Mouse (Mus musculus): ENCODE results near the gene Filip1l. TPM values are rescaled to one million over a fixed set of nuclear protein-coding genes. Genes with fewer than 3 reads are reported as not detected.
A peak's percentile ranks its signal among the peaks of the same experiment; 100 is the strongest.

Gene Filip1l
- polyA plus RNA-seq, 1 experiment from 2014 or later, result 1.8 TPM

- H3K4me1 ChIP-seq (ENCODE audit: control insufficient read depth, insufficient read depth, low read length), result no peaks in the 10 kb centered on the region
- H3K9ac ChIP-seq (replicated peaks; ENCODE audit: low read depth, low read length), result no peak overlapping the region
- H3K27ac ChIP-seq (ENCODE audit: low read depth, low read length), result no peak overlapping the region
- no peak overlapping the region for H3K4me2 ChIP-seq (ENCODE audit: low read depth, low read length)
- no peaks in the 10 kb centered on the region for H3K27me3 ChIP-seq (ENCODE audit: control insufficient read depth, insufficient read depth, low read length)
- WGBS, result 84% methylated on average over 1 of the region's 1 CpGs
- no peaks in the 10 kb centered on the region for H3K9me3 ChIP-seq (ENCODE audit: control insufficient read depth, low read length)
- H3K36me3 ChIP-seq (ENCODE audit: control insufficient read depth, insufficient read depth, low read length), result no peaks in the 10 kb centered on the region
- H3K4me3 ChIP-seq (ENCODE audit: low read depth, low read length), result no peak overlapping the region
- ATAC-seq (ENCODE audit: low read depth), result no peak
Observed at GRCm38 (mm10) chr16:57577519-57577918, 224.6 kb downstream of the Filip1l start.

- Histone ChIP-seq H3K9ac (replicated peaks; ENCODE audit: low read depth, low read length) (no peak overlapping the region), H3K4me3 (ENCODE audit: low read depth, low read length) (no peak overlapping the region), H3K4me2 (ENCODE audit: low read depth, low read length) (no peak overlapping the region), H3K27me3 (ENCODE audit: control insufficient read depth, insufficient read depth, low read length) (no peaks in the 10 kb centered on the region), H3K27ac (ENCODE audit: low read depth, low read length) (no peak overlapping the region), H3K9me3 (ENCODE audit: control insufficient read depth, low read length) (no peaks in the 10 kb centered on the region), H3K4me1 (ENCODE audit: control insufficient read depth, insufficient read depth, low read length) (no peaks in the 10 kb centered on the region), H3K36me3 (ENCODE audit: control insufficient read depth, insufficient read depth, low read length) (no peaks in the 10 kb centered on the region)
- no peak for ATAC-seq (ENCODE audit: low read depth)
- WGBS, result 81% methylated on average over 7 of the region's 7 CpGs
Observed at GRCm38 (mm10) chr16:57580041-57580440, 227.1 kb downstream of the Filip1l start.

- Histone ChIP-seq H3K9ac (replicated peaks; ENCODE audit: low read depth, low read length) (no peak overlapping the region), H3K27ac (ENCODE audit: low read depth, low read length) (no peak overlapping the region), H3K4me2 (ENCODE audit: low read depth, low read length) (no peak overlapping the region), H3K4me3 (ENCODE audit: low read depth, low read length) (no peak overlapping the region), H3K36me3 (ENCODE audit: control insufficient read depth, insufficient read depth, low read length) (no peaks in the 10 kb centered on the region), H3K9me3 (ENCODE audit: control insufficient read depth, low read length) (no peaks in the 10 kb centered on the region), H3K27me3 (ENCODE audit: control insufficient read depth, insufficient read depth, low read length) (no peaks in the 10 kb centered on the region), H3K4me1 (ENCODE audit: control insufficient read depth, insufficient read depth, low read length) (no peaks in the 10 kb centered on the region)
- ATAC-seq (ENCODE audit: low read depth), result no peak
- WGBS, result 82% methylated on average over 2 of the region's 2 CpGs
Observed at GRCm38 (mm10) chr16:57582008-57582407, 229.1 kb downstream of the Filip1l start.

GRCm38 (mm10) chr16:57585201-57585600 is 232.3 kb downstream of the Filip1l start:
- no peak overlapping the region for H3K4me2 ChIP-seq (ENCODE audit: low read depth, low read length)
- ATAC-seq (ENCODE audit: low read depth), result no peak
- no peak overlapping the region for H3K27ac ChIP-seq (ENCODE audit: low read depth, low read length)
- 57% methylated on average over 3 of the region's 3 CpGs for WGBS
- no peak overlapping the region for H3K9ac ChIP-seq (replicated peaks; ENCODE audit: low read depth, low read length)
- no peak overlapping the region for H3K4me3 ChIP-seq (ENCODE audit: low read depth, low read length)
- no peaks in the 10 kb centered on the region for H3K9me3 ChIP-seq (ENCODE audit: control insufficient read depth, low read length)
- H3K36me3 ChIP-seq (ENCODE audit: control insufficient read depth, insufficient read depth, low read length), result no peaks in the 10 kb centered on the region
- H3K27me3 ChIP-seq (ENCODE audit: control insufficient read depth, insufficient read depth, low read length), result no peaks in the 10 kb centered on the region
- H3K4me1 ChIP-seq (ENCODE audit: control insufficient read depth, insufficient read depth, low read length), result no peaks in the 10 kb centered on the region

- H3K4me3 ChIP-seq (ENCODE audit: low read depth, low read length), result no peak overlapping the region
- no peaks in the 10 kb centered on the region for H3K9me3 ChIP-seq (ENCODE audit: control insufficient read depth, low read length)
- WGBS, result 45% methylated on average over 7 of the region's 7 CpGs
- no peaks in the 10 kb centered on the region for H3K36me3 ChIP-seq (ENCODE audit: control insufficient read depth, insufficient read depth, low read length)
- no peak overlapping the region for H3K4me2 ChIP-seq (ENCODE audit: low read depth, low read length)
- H3K9ac ChIP-seq (replicated peaks; ENCODE audit: low read depth, low read length), result no peak overlapping the region
- H3K27me3 ChIP-seq (ENCODE audit: control insufficient read depth, insufficient read depth, low read length), result no peaks in the 10 kb centered on the region
- ATAC-seq (ENCODE audit: low read depth), result peak; percentile 46; the same call in 1 of the 2 replicates
- no peaks in the 10 kb centered on the region for H3K4me1 ChIP-seq (ENCODE audit: control insufficient read depth, insufficient read depth, low read length)
- no peak overlapping the region for H3K27ac ChIP-seq (ENCODE audit: low read depth, low read length)
Observed at GRCm38 (mm10) chr16:57593422-57594157, 240.7 kb downstream of the Filip1l start.

GRCm38 (mm10) chr16:57597295-57597957 is 244.5 kb downstream of the Filip1l start:
- H3K4me3 ChIP-seq (ENCODE audit: low read depth, low read length), result no peak overlapping the region
- H3K27me3 ChIP-seq (ENCODE audit: control insufficient read depth, insufficient read depth, low read length), result no peaks in the 10 kb centered on the region
- H3K36me3 ChIP-seq (ENCODE audit: control insufficient read depth, insufficient read depth, low read length), result no peaks in the 10 kb centered on the region
- H3K4me2 ChIP-seq (ENCODE audit: low read depth, low read length), result no peak overlapping the region
- no peaks in the 10 kb centered on the region for H3K9me3 ChIP-seq (ENCODE audit: control insufficient read depth, low read length)
- no peak overlapping the region for H3K27ac ChIP-seq (ENCODE audit: low read depth, low read length)
- no peaks in the 10 kb centered on the region for H3K4me1 ChIP-seq (ENCODE audit: control insufficient read depth, insufficient read depth, low read length)
- 91% methylated on average over 4 of the region's 4 CpGs for WGBS
- ATAC-seq (ENCODE audit: low read depth), result no peak
- H3K9ac ChIP-seq (replicated peaks; ENCODE audit: low read depth, low read length), result no peak overlapping the region

GRCm38 (mm10) chr16:57601031-57601430 is 248.1 kb downstream of the Filip1l start:
- Histone ChIP-seq H3K27me3 (ENCODE audit: control insufficient read depth, insufficient read depth, low read length) (no peaks in the 10 kb centered on the region), H3K36me3 (ENCODE audit: control insufficient read depth, insufficient read depth, low read length) (no peaks in the 10 kb centered on the region), H3K27ac (ENCODE audit: low read depth, low read length) (no peak overlapping the region), H3K9ac (replicated peaks; ENCODE audit: low read depth, low read length) (no peak overlapping the region), H3K4me3 (ENCODE audit: low read depth, low read length) (no peak overlapping the region), H3K9me3 (ENCODE audit: control insufficient read depth, low read length) (no peaks in the 10 kb centered on the region), H3K4me1 (ENCODE audit: control insufficient read depth, insufficient read depth, low read length) (no peaks in the 10 kb centered on the region), H3K4me2 (ENCODE audit: low read depth, low read length) (no peak overlapping the region)
- no peak for ATAC-seq (ENCODE audit: low read depth)

GRCm38 (mm10) chr16:57606444-57607227 is 253.7 kb downstream of the Filip1l start, which contains the start of gene Cmss1:
TSS of gene Cmss1 (minus strand) at chr16:57606864.
- H3K4me3 ChIP-seq (ENCODE audit: low read depth, low read length), result peak within 1 kb of the TSS; percentile 81
- no peaks in the 10 kb centered on the region for H3K27me3 ChIP-seq (ENCODE audit: control insufficient read depth, insufficient read depth, low read length)
- H3K27ac ChIP-seq (ENCODE audit: low read depth, low read length), result peak within 1 kb of the TSS; percentile 12; the same call in 1 of the 2 replicates
- ATAC-seq (ENCODE audit: low read depth), result peak; percentile 96
- H3K4me1 ChIP-seq (ENCODE audit: control insufficient read depth, insufficient read depth, low read length), result no peaks in the 10 kb centered on the region; the same call in 1 of the 2 replicates
- WGBS, result under 1% methylated on average over 64 of the region's 64 CpGs
- no peaks in the 10 kb centered on the region for H3K9me3 ChIP-seq (ENCODE audit: control insufficient read depth, low read length)
- H3K4me2 ChIP-seq (ENCODE audit: low read depth, low read length), result peak within 1 kb of the TSS; percentile 79
- H3K9ac ChIP-seq (replicated peaks; ENCODE audit: low read depth, low read length), result peak within 1 kb of the TSS; percentile 61
- H3K36me3 ChIP-seq (ENCODE audit: control insufficient read depth, insufficient read depth, low read length), result no peaks in the 10 kb centered on the region

- no peaks in the 10 kb centered on the region for H3K27me3 ChIP-seq (ENCODE audit: control insufficient read depth, insufficient read depth, low read length)
- no peak overlapping the region for H3K4me3 ChIP-seq (ENCODE audit: low read depth, low read length)
- H3K9ac ChIP-seq (replicated peaks; ENCODE audit: low read depth, low read length), result no peak overlapping the region
- H3K4me2 ChIP-seq (ENCODE audit: low read depth, low read length), result no peak overlapping the region
- H3K4me1 ChIP-seq (ENCODE audit: control insufficient read depth, insufficient read depth, low read length), result no peaks in the 10 kb centered on the region; the same call in 1 of the 2 replicates
- no peak for ATAC-seq (ENCODE audit: low read depth)
- H3K27ac ChIP-seq (ENCODE audit: low read depth, low read length), result no peak overlapping the region
- WGBS, result 0% methylated on average over 1 of the region's 1 CpGs
- H3K36me3 ChIP-seq (ENCODE audit: control insufficient read depth, insufficient read depth, low read length), result no peaks in the 10 kb centered on the region
- H3K9me3 ChIP-seq (ENCODE audit: control insufficient read depth, low read length), result no peaks in the 10 kb centered on the region
Observed at GRCm38 (mm10) chr16:57611768-57612167, 258.9 kb downstream of the Filip1l start.
